Mouse (Mus musculus) olfactory bulb, adult 2 months (tissue): Measurements from ENCODE around the gene Rps5.

Experiments used
- CTCF ChIP-seq: fragments of 200-500 bp; IDR thresholded peaks from 2 replicates; pipeline ENCODE4 v1.5.1; 2012; ENCODE audit warnings: low read depth, mild to moderate bottlenecking, low read length, moderate library complexity; ENCODE audit not compliant: insufficient read depth
- POLR2A ChIP-seq: fragments of 200-500 bp; IDR thresholded peaks from 2 replicates; pipeline ENCODE4 v1.6.1; 2012; ENCODE audit warnings: mild to moderate bottlenecking, low read depth, low read length, moderate library complexity; ENCODE audit not compliant: insufficient read depth

DNA sequence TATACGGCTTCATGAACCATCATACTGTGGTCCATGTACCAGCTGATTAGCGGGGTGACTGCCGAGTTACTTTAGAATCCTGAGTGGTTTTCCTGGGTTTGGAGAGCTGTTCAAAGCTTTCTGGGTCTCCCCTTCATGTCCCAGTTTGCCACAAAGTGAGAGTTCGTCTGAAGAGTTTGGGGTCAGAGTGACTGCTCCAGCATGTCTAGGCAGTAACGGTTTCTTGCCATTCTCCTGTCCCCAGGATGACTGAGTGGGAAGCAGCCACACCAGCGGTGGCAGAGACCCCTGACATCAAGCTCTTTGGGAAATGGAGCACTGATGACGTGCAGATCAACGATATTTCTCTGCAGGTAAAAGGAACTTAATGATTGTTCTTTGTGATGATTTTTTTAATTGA, 639 bp downstream of the Rps5 start:
- TF ChIP-seq CTCF: no peak
- TF ChIP-seq POLR2A: no peak
